Comparison of ENCODE assay signal across 11 mouse cellular contexts in the genomic region with DNA sequence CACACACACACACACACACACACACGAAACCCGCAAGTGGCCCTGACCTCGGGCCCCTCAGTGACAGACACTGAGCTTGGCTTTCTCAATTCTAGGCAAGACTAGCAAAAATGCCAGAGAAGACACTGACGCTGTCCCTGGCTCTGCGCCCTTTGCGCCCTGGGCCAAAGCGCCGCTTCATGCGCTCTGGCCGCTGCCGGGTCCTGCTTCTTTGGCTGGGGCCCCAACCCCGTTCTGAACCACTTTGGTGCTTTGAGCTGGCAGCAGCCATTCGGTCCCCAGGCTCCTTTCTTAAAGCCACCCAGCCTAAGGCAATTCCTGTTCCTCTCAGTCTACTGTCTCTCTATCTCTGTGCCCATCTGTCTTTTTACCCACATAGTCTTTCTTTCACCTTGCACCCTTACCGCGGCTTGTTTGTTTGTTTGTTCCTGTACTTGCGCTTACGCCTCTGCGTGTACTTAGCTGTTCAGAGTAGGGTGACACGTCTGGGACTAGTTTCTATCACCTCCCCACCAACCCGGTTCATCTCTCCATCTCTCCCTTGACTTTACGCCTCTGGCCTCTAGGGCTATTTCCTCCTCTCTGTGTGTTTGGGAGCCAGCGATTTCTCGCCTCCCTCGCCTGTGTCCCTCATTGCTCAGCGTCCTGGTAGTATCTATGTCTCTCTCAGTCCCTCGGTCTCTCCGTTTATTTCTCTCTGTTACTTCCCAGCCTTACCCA. TPM values are rescaled to one million over a fixed set of nuclear protein-coding genes. Genes with fewer than 3 reads are reported as not detected.
DNase-seq lines count a peak whose midpoint lies in the region; ATAC-seq and TF ChIP-seq lines count a peak whose summit lies in the region.
"Had no signal": no experiment of that assay in that cellular context is flagged by ENCODE, and none has a peak within 500 bp of the region (broad histone marks: within the 10 kb centered on the region; RNA-seq: fewer than 3 reads in every experiment).

No protein-coding gene starts in this region.

- DNase-seq in cerebellum, adult 2 months, result peak; percentile 44 to 45
- no peak for DNase-seq in cerebellum, adult 9-11 months
- DNase-seq in stomach, postnatal 0 days (ENCODE audit: low spot score), result no peak
- DNase-seq in layer of hippocampus, postnatal 14 days (ENCODE audit: low spot score in 2 of 2), result no peak
- DNase-seq in spleen, postnatal 10 days (ENCODE audit: low spot score in 2 of 2), result no peak
- no peak for DNase-seq in ovary, postnatal 36 days (ENCODE audit: low spot score)
- DNase-seq: lung, adult 2 months had no signal

- no peak overlapping the region for H3K4me3 ChIP-seq in cerebellum, adult 2 months (replicated peaks; ENCODE audit: insufficient read depth, low read depth, low read length)
- H3K4me3 ChIP-seq in stomach, embryonic 15.5 days (replicated peaks), result peak overlapping the region; percentile 33
- no peak overlapping the region for H3K4me3 ChIP-seq in stomach, postnatal 0 days (ENCODE audit: low read depth, low read length)
- peak overlapping the region; percentile 28; the same call in 1 of the 2 replicates for H3K4me3 ChIP-seq in limb, embryonic 12.5 days (replicated peaks)

- no peak overlapping the region for H3K27ac ChIP-seq in cerebellum, adult 2 months (ENCODE audit: insufficient read depth, low read length)
- H3K27ac ChIP-seq in stomach, embryonic 15.5 days, result no peak overlapping the region
- H3K27ac ChIP-seq in stomach, postnatal 0 days (replicated peaks), result no peak overlapping the region
- no peak overlapping the region for H3K27ac ChIP-seq in limb, embryonic 12.5 days

- H3K9me3 ChIP-seq in stomach, embryonic 15.5 days, result no peaks in the 10 kb centered on the region
- no peaks in the 10 kb centered on the region for H3K9me3 ChIP-seq in stomach, postnatal 0 days (ENCODE audit: control insufficient read depth, low read length)
- no peaks in the 10 kb centered on the region for H3K9me3 ChIP-seq in limb, embryonic 12.5 days

- no peak overlapping the region for H3K9ac ChIP-seq in stomach, embryonic 15.5 days
- H3K9ac ChIP-seq in stomach, postnatal 0 days (ENCODE audit: low read length), result no peak overlapping the region
- no peak overlapping the region for H3K9ac ChIP-seq in limb, embryonic 12.5 days (replicated peaks)

- WGBS in cerebellum, adult 2 months, result 2% methylated on average over 27 of the region's 27 CpGs
- WGBS in stomach, embryonic 15.5 days, result 2% methylated on average over 27 of the region's 27 CpGs
- WGBS in stomach, postnatal 0 days, result 4% methylated on average over 27 of the region's 27 CpGs
- 1% methylated on average over 27 of the region's 27 CpGs for WGBS in limb, embryonic 12.5 days

- no peak overlapping the region for H3K4me2 ChIP-seq in stomach, embryonic 15.5 days
- no peak overlapping the region for H3K4me2 ChIP-seq in stomach, postnatal 0 days (replicated peaks; ENCODE audit: low read depth)
- no peak overlapping the region for H3K4me2 ChIP-seq in limb, embryonic 12.5 days

- no peaks in the 10 kb centered on the region for H3K36me3 ChIP-seq in stomach, embryonic 15.5 days
- no peaks in the 10 kb centered on the region for H3K36me3 ChIP-seq in stomach, postnatal 0 days (ENCODE audit: control insufficient read depth, insufficient read depth, low read length)
- no peaks in the 10 kb centered on the region for H3K36me3 ChIP-seq in limb, embryonic 12.5 days

- no peak for TF ChIP-seq CTCF in cerebellum, adult 2 months (IDR thresholded peaks at IDR 0.05; ENCODE audit: borderline replicate concordance, insufficient read depth, low read depth, low read length)
- TF ChIP-seq CTCF in stomach, postnatal 0 days (IDR thresholded peaks at IDR 0.05; ENCODE audit: low read depth), result no peak

- TF ChIP-seq EP300 in stomach, postnatal 0 days (optimal IDR thresholded peaks at IDR 0.05), result no peak

- H3K27me3 ChIP-seq in cerebellum, adult 2 months (ENCODE audit: control insufficient read depth, insufficient read depth, low read length), result peaks cover 6% of the 10 kb centered on the region; the same call in 1 of the 2 replicates
- H3K27me3 ChIP-seq in stomach, embryonic 15.5 days (replicated peaks), result peaks cover 69% of the 10 kb centered on the region
- peaks cover 45% of the 10 kb centered on the region for H3K27me3 ChIP-seq in stomach, postnatal 0 days (ENCODE audit: control insufficient read depth, insufficient read depth, low read length)
- H3K27me3 ChIP-seq in limb, embryonic 12.5 days, result peaks cover 93% of the 10 kb centered on the region

- no peak for ATAC-seq in stomach, embryonic 15.5 days (ENCODE audit: insufficient read depth, low FRiP score, low read depth)
- ATAC-seq in stomach, postnatal 0 days (ENCODE audit: low FRiP score, low TSS enrichment), result no peak
- no peak for ATAC-seq in limb, embryonic 12.5 days (ENCODE audit: insufficient number of reproducible peaks, insufficient read depth, low FRiP score, low TSS enrichment, low read depth)

- no peaks in the 10 kb centered on the region; the same call in 1 of the 2 replicates for H3K4me1 ChIP-seq in cerebellum, adult 2 months (ENCODE audit: control insufficient read depth, insufficient read depth, low read length)
- H3K4me1 ChIP-seq in stomach, embryonic 15.5 days, result peaks cover 17% of the 10 kb centered on the region
- H3K4me1 ChIP-seq in stomach, postnatal 0 days (replicated peaks; ENCODE audit: control insufficient read depth, insufficient read depth), result no peaks in the 10 kb centered on the region; the same call in 1 of the 2 replicates
- peaks cover 13% of the 10 kb centered on the region for H3K4me1 ChIP-seq in limb, embryonic 12.5 days (replicated peaks)

- TF ChIP-seq POLR2A in cerebellum, adult 2 months (IDR thresholded peaks at IDR 0.05; ENCODE audit: borderline replicate concordance, insufficient read depth, low read length), result no peak

RNA-seq across cellular contexts. Expression of a gene that starts 7.7 kb away (rescaled TPM):
- 7.7 and 9.7 TPM in 2 replicates for polyA plus RNA-seq in cerebellum, adult 2 months (2012; rRNA removed)
- 0.14 and 0.17 TPM in 2 replicates for polyA plus RNA-seq in stomach, embryonic 15.5 days (2015; fragmentation: Nextera tagmentation; extraction: Ambion mirVana)
- 0.16 and 0.18 TPM in 2 replicates for polyA plus RNA-seq in stomach, postnatal 0 days (2015; fragmentation: Nextera tagmentation; extraction: Ambion mirVana)
- polyA plus RNA-seq in limb, embryonic 12.5 days (2016; fragmentation: Nextera tagmentation; extraction: Ambion mirVana), result not detected in 2 replicates
- total RNA-seq in layer of hippocampus, postnatal 14 days (2021), result under 1 TPM; 0.32 to 0.41 TPM
- total RNA-seq: neutrophil, adult 5-6 weeks had no signal
- polyA plus RNA-seq: lung, adult 2 months had no signal

RNA-seq across cellular contexts. Expression of a gene that starts 33.5 kb away (rescaled TPM):
- polyA plus RNA-seq in cerebellum, adult 2 months (2012; rRNA removed), result 13.6 and 16.7 TPM in 2 replicates
- polyA plus RNA-seq in stomach, embryonic 15.5 days (2015; fragmentation: Nextera tagmentation; extraction: Ambion mirVana), result 15.9 and 19.4 TPM in 2 replicates
- 16.2 and 16.8 TPM in 2 replicates for polyA plus RNA-seq in stomach, postnatal 0 days (2015; fragmentation: Nextera tagmentation; extraction: Ambion mirVana)
- 3.6 and 4.2 TPM in 2 replicates for polyA plus RNA-seq in limb, embryonic 12.5 days (2016; fragmentation: Nextera tagmentation; extraction: Ambion mirVana)
- 1 to 10 TPM; 7.1 to 8.7 TPM for total RNA-seq in layer of hippocampus, postnatal 14 days (2021)
- total RNA-seq: neutrophil, adult 5-6 weeks had no signal

RNA-seq across cellular contexts. Expression of a gene that starts 37.2 kb away (rescaled TPM):
- polyA plus RNA-seq in cerebellum, adult 2 months (2012; rRNA removed), result 0.36 and 0.52 TPM in 2 replicates
- polyA plus RNA-seq in stomach, embryonic 15.5 days (2015; fragmentation: Nextera tagmentation; extraction: Ambion mirVana), result 0.36 and 0.52 TPM in 2 replicates
- not detected in 2 replicates for polyA plus RNA-seq in stomach, postnatal 0 days (2015; fragmentation: Nextera tagmentation; extraction: Ambion mirVana)
- polyA plus RNA-seq in limb, embryonic 12.5 days (2016; fragmentation: Nextera tagmentation; extraction: Ambion mirVana), result not detected in 2 replicates
- not detected for total RNA-seq in layer of hippocampus, postnatal 14 days (2021)
- total RNA-seq: neutrophil, adult 5-6 weeks had no signal
- polyA plus RNA-seq: stomach, embryonic 14.5 days had no signal

Comparison
In these comparisons a context has a peak if more than half of its experiments do, and no peak if none do; other contexts are left out.
1. DNase-seq: peak in cerebellum, adult 2 months (2 of 2); none in cerebellum, adult 9-11 months (single experiment), stomach, postnatal 0 days (single experiment), layer of hippocampus, postnatal 14 days (0 of 2), spleen, postnatal 10 days (0 of 2) and ovary, postnatal 36 days (single experiment).
2. H3K4me3 ChIP-seq: peak in stomach, embryonic 15.5 days (single experiment) and limb, embryonic 12.5 days (single experiment); none in cerebellum, adult 2 months (single experiment) and stomach, postnatal 0 days (single experiment).